Mouse (Mus musculus) urinary bladder, postnatal 36 days (tissue): ENCODE measurements around the gene Cep250.

Experiments
- DNase-seq, 2 experiments: peaks; one replicate each; pipeline ENCODE4 v3.0.0; 2022; ENCODE audit warnings: low spot score in 2 of 2, mixed read lengths in 1 of 2

Gene Cep250

DNA sequence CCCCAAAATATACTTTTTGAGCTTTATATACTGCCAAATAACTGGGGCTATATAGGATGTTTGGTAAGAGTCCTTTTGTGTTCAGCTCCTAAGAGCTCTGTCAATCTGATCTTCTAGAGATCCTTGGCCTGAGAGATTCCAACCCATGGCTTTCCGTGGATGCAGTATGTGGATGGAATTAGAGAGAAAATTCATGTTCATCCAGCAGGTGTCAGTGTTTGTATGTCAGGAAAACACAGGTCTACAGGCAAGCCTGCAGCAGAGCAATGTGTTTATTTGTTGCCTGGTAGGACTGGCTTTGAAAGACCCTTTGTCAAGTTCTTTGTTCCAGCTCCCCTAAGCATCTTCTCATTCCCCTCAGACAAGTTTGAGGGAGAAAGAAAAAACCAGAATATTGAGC lies 6.7 kb downstream of the Cep250 start:
- no peak for DNase-seq

- no peak for DNase-seq
Observed at GRCm38 (mm10) chr2:155973348-155973747, 17.1 kb downstream of the Cep250 start.

- no peak for DNase-seq
Observed at GRCm38 (mm10) chr2:155974087-155974731, 18.0 kb downstream of the Cep250 start.

DNA sequence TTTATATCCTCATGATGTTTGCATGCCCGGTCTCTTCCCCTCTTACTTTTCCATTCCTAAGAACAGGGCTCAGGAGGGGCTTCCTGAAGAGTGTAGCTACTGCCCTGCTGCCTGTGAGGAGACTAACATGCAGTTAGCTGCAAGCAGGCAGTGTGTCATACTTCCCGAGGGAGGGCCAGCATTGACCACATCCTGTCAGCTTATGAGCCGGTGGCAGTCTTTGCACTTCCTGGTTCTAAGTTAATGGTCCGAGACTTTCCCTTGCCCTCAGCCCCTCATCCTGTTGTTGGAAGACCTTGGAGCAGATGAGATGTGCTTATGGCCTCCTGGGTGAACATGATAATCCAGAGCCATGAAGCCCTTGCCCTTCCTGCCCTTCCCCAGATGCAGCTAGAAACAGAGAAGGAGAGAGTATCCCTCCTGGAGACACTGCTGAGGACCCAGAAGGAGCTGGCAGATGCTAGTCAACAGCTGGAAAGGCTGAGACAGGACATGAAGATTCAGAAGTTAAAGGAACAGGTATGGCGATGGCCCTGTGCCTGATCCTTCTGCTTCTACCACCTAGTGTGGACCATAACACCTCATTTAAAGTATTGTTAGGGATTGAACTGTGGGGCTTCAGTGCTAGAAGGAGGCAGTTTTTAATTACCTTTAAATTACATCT lies 23.2 kb downstream of the Cep250 start:
- DNase-seq = peak in 1 of 2 experiments; percentile 14

- no peak for DNase-seq
Observed at GRCm38 (mm10) chr2:155985776-155986175, 29.5 kb downstream of the Cep250 start.

- no peak for DNase-seq
Observed at GRCm38 (mm10) chr2:155987131-155987530, 30.9 kb downstream of the Cep250 start.

DNA sequence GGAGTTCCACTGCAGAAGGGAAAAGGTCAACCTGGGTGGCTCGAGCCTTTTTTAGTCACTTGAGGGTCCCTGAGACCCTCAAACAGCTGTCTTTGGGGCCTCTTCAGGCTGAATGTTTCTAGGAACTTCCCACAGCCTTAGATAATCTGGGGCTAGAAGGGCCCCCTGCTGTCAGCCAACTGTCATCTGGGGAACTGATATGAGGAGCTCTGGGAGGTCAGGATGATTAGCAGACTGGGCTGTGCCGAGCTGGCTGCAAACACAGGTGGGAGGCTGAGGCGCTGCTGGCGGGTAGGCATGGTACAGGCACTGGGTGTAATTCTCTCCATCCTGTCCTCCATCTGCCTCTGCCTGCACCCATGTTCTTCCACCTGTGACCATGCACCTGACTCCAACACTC lies 32.8 kb downstream of the Cep250 start:
- no peak for DNase-seq

- DNase-seq = no peak
Observed at GRCm38 (mm10) chr2:155991151-155991550, 34.9 kb downstream of the Cep250 start.

- peak in 1 of 2 experiments; percentile 41 for DNase-seq
Observed at GRCm38 (mm10) chr2:155991863-155992321, 35.6 kb downstream of the Cep250 start.

DNA sequence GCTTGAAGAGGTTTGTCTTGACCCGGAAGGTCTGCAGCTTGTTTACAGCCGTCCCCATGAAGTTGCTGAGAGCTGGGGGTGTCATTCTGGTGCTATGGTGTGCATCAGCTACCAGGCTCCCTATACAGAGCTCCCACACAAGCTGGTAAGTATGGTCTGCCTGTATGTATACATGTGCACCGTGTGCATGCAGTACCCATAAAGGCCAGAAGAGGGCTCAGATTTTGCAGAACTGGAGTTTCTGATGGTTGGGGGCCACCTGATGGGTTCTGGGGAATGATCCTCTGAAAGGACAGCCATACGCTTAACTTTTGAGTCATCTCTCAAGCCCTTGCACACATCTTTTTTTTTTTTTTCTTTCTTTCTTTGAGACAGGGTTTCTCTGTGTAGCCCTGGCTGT lies 49.1 kb downstream of the Cep250 start:
- DNase-seq = no peak

DNA sequence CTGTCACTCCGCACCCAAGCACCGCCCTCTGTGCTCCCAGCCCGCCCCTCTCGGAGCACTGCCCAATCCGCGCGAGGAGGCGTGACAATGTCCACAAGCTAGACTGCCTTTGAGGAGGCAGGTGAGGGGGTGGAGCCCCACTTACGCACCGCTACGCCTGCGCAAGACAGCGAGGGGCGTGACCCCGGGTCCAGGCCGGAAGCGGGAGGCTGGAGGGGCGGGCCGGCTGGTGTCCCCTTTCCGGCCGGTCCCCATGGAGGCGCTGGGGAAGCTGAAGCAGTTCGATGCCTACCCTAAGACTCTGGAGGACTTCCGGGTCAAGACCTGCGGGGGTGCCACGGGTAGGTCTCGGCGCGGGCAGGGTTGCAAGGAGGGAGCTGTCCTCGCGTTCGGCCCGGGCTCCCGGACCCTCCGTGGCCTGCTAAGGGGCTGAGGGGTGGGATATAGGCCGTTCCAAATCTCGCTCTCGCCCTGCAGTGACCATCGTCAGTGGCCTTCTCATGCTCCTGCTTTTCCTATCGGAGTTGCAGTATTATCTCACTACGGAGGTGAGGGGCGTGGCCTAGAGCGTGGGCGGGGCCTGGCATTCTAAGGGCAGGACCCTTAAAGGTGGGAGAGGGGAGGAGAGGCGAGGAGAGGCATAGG lies 51.8 kb downstream of the Cep250 start, which contains the start of the genes 6430550D23Rik and Ergic3:
Gene 6430550D23Rik, minus strand, starts transcription at position 90 of the 645 bp plus-strand sequence.
Gene Ergic3, plus strand, starts transcription at position 158 of the 645 bp plus-strand sequence.
- DNase-seq = peak; percentile 99

GRCm38 (mm10) chr2:156018106-156018505 lies 61.8 kb downstream of the Cep250 start:
- no peak for DNase-seq

GRCm38 (mm10) chr2:156021219-156021618 lies 65.0 kb downstream of the Cep250 start:
- DNase-seq = no peak

- no peak for DNase-seq
Observed at GRCm38 (mm10) chr2:156021765-156022164, 65.5 kb downstream of the Cep250 start.

DNA sequence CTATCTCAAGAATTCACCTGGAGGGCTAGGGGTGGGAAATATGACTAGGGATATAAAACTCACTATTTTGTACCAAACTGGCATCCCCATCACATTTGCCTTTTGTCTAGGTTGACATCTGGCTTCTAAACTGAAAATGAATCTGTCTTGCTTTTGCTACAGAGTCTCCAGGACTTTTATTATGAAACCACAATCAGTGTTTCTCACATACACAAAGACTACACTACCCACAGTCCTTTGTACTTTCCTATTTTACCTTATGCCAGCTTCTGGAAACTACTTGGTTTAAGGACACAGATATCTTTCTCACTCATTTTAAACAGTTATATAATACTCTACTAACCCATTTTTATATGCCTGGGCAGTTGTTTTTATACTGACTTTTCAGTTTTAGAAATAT lies 69.2 kb downstream of the Cep250 start:
- DNase-seq = no peak

- no peak for DNase-seq
Observed at GRCm38 (mm10) chr2:156039390-156039789, 83.1 kb downstream of the Cep250 start.

- no peak for DNase-seq
Observed at GRCm38 (mm10) chr2:156042903-156043302, 86.6 kb downstream of the Cep250 start.

GRCm38 (mm10) chr2:156047929-156048328 lies 91.7 kb downstream of the Cep250 start:
- no peak for DNase-seq
